Comparison of ENCODE assay signal across 15 mouse cellular contexts in genomic region chr17:30507636-30508576, GRCm38 (mm10).
DNase-seq lines count a peak whose midpoint lies in the region; ATAC-seq and TF ChIP-seq lines count a peak whose summit lies in the region.
"Had no signal": no experiment of that assay in that cellular context is flagged by ENCODE, and none has a peak within 500 bp of the region (broad histone marks: within the 10 kb centered on the region; RNA-seq: fewer than 3 reads in every experiment).

No protein-coding gene starts in this region.

- peak; percentile 54 for TF ChIP-seq CTCF in heart, adult 2 months (IDR thresholded peaks at IDR 0.05)
- peak; percentile 30 for TF ChIP-seq CTCF in lung, postnatal 0 days (IDR thresholded peaks at IDR 0.05)
- no peak; a peak in 1 of 6 replicates for TF ChIP-seq CTCF in MEL (IDR thresholded peaks at IDR 0.05 in 2 of 3, conservative IDR thresholded peaks at IDR 0.05 in 1 of 3; ENCODE audit: control insufficient read depth in 1 of 3, insufficient read depth in 1 of 3, low read depth in 2 of 3, low read length in 3 of 3, poor library complexity in 1 of 3, severe bottlenecking in 1 of 3)
- peak; percentile 50 for TF ChIP-seq CTCF in forebrain, postnatal 0 days (IDR thresholded peaks at IDR 0.05; ENCODE audit: low read depth)

- no peak for ATAC-seq in lung, postnatal 0 days
- peak; percentile 56; the same call in 1 of the 2 replicates for ATAC-seq in forebrain, postnatal 0 days

- TF ChIP-seq RAD21 in MEL (IDR thresholded peaks at IDR 0.05; ENCODE audit: low read depth, low read length) = peak; percentile 32

- intact Hi-C loops in heart, adult 2 months (cut with DNase I) = loop anchor here (5.0 kb wide), 1 partner anchor 309 kb away; no protein-coding TSS in a partner anchor
- intact Hi-C loops in heart, postnatal 25 days (cut with DNase I) = no loop called here

- H3K9ac ChIP-seq in heart, adult 2 months (ENCODE audit: low read depth, low read length) = no peak overlapping the region
- no peak overlapping the region for H3K9ac ChIP-seq in lung, postnatal 0 days (replicated peaks; ENCODE audit: low read depth)
- no peak overlapping the region for H3K9ac ChIP-seq in MEL (ENCODE audit: control insufficient read depth, low read depth, low read length, poor library complexity, severe bottlenecking)
- no peak overlapping the region for H3K9ac ChIP-seq in forebrain, postnatal 0 days
- H3K9ac ChIP-seq: limb, embryonic 12.5 days; liver, embryonic 15.5 days had no signal

- WGBS in heart, adult 2 months = 87% methylated on average over 9 of the region's 9 CpGs
- WGBS in lung, postnatal 0 days = 73% methylated on average over 9 of the region's 9 CpGs
- 43% methylated on average over 9 of the region's 9 CpGs for WGBS in forebrain, postnatal 0 days

- no peak overlapping the region for H3K4me3 ChIP-seq in heart, adult 2 months
- H3K4me3 ChIP-seq in lung, postnatal 0 days (ENCODE audit: low read depth, low read length) = no peak overlapping the region
- H3K4me3 ChIP-seq in MEL (ENCODE audit: control insufficient read depth in 1 of 2, insufficient read depth in 1 of 2, low read depth in 2 of 2, low read length in 2 of 2) = no peak overlapping the region
- H3K4me3 ChIP-seq in forebrain, postnatal 0 days (ENCODE audit: low read depth, low read length) = no peak overlapping the region
- H3K4me3 ChIP-seq: limb, embryonic 12.5 days; liver, embryonic 15.5 days; myocyte had no signal

- H3K4me1 ChIP-seq in heart, adult 2 months (ENCODE audit: control insufficient read depth, insufficient read depth, low read length) = no peaks in the 10 kb centered on the region
- H3K4me1 ChIP-seq in lung, postnatal 0 days (ENCODE audit: insufficient read depth, low read depth, low read length) = no peaks in the 10 kb centered on the region
- H3K4me1 ChIP-seq in MEL (ENCODE audit: control insufficient read depth in 1 of 2, insufficient read depth in 2 of 2, low read length in 2 of 2) = 0 out of 4 replicates have a peak, but pooled peaks cover 0 to 3% of the 10 kb centered on the region in 2 experiments
- H3K4me1 ChIP-seq in forebrain, postnatal 0 days (ENCODE audit: insufficient read depth) = peaks cover 10% of the 10 kb centered on the region
- H3K4me1 ChIP-seq: liver, embryonic 15.5 days had no signal

- no peaks in the 10 kb centered on the region for H3K9me3 ChIP-seq in lung, postnatal 0 days (ENCODE audit: low read length)
- no peaks in the 10 kb centered on the region for H3K9me3 ChIP-seq in MEL (replicated peaks; ENCODE audit: insufficient read depth, low read length)
- no peaks in the 10 kb centered on the region for H3K9me3 ChIP-seq in forebrain, postnatal 0 days (ENCODE audit: low read length)
- H3K9me3 ChIP-seq: limb, embryonic 12.5 days; liver, embryonic 15.5 days had no signal

- TF ChIP-seq POLR2A in heart, adult 2 months (IDR thresholded peaks at IDR 0.05; ENCODE audit: insufficient read depth, low read depth, low read length) = no peak
- TF ChIP-seq POLR2A in MEL (IDR thresholded peaks at IDR 0.05; ENCODE audit: control insufficient read depth in 1 of 2, insufficient read depth in 1 of 2, low read depth in 1 of 2, low read length in 2 of 2, poor library complexity in 1 of 2) = no peak

- H3K4me2 ChIP-seq in lung, postnatal 0 days (replicated peaks; ENCODE audit: low read depth, low read length) = no peak overlapping the region
- no peak overlapping the region for H3K4me2 ChIP-seq in forebrain, postnatal 0 days (ENCODE audit: low read depth)
- H3K4me2 ChIP-seq: limb, embryonic 12.5 days; liver, embryonic 15.5 days had no signal

- no peaks in the 10 kb centered on the region for H3K36me3 ChIP-seq in heart, adult 2 months (ENCODE audit: control insufficient read depth, insufficient read depth, low read length)
- H3K36me3 ChIP-seq in lung, postnatal 0 days (ENCODE audit: insufficient read depth, low read length) = no peaks in the 10 kb centered on the region
- peaks cover 0 to 4% of the 10 kb centered on the region in 2 experiments; a peak in 3 of 4 replicates for H3K36me3 ChIP-seq in MEL (ENCODE audit: control insufficient read depth in 1 of 2, insufficient read depth in 2 of 2, low read length in 2 of 2)
- 0 out of 2 replicates have a peak, but pooled peaks cover 4% of the 10 kb centered on the region for H3K36me3 ChIP-seq in forebrain, postnatal 0 days (ENCODE audit: insufficient read depth)
- H3K36me3 ChIP-seq: limb, embryonic 12.5 days; liver, embryonic 15.5 days had no signal

- H3K27me3 ChIP-seq in heart, adult 2 months (ENCODE audit: control insufficient read depth, insufficient read depth, low read length) = no peaks in the 10 kb centered on the region
- no peaks in the 10 kb centered on the region for H3K27me3 ChIP-seq in lung, postnatal 0 days (replicated peaks; ENCODE audit: insufficient read depth, low read length)
- no peaks in the 10 kb centered on the region for H3K27me3 ChIP-seq in MEL (ENCODE audit: control insufficient read depth in 1 of 2, insufficient read depth in 2 of 2, low read length in 2 of 2)
- H3K27me3 ChIP-seq in forebrain, postnatal 0 days (ENCODE audit: insufficient read depth, low read length) = no peaks in the 10 kb centered on the region
- H3K27me3 ChIP-seq: limb, embryonic 12.5 days; liver, embryonic 15.5 days had no signal

- no peak for DNase-seq in heart, adult 2 months
- DNase-seq in heart, postnatal 25 days (ENCODE audit: low spot score) = no peak
- peak; percentile 49 for DNase-seq in lung, postnatal 0 days (ENCODE audit: low spot score)
- no peak for DNase-seq in lung, postnatal 36 days
- no peak for DNase-seq in MEL (ENCODE audit: low read depth, low spot score)
- DNase-seq in forebrain, postnatal 0 days = peak; percentile 43
- no peak for DNase-seq in lung, postnatal 10 days
- DNase-seq: cerebellum, adult 11 months; cerebellum, postnatal 25 days; kidney, adult 9 months; right cerebral cortex, postnatal 14 days; thymus, adult 18-20 months had no signal

- H3K27ac ChIP-seq in heart, adult 2 months = no peak overlapping the region
- H3K27ac ChIP-seq in lung, postnatal 0 days (ENCODE audit: low read length) = no peak overlapping the region
- H3K27ac ChIP-seq in MEL (ENCODE audit: control insufficient read depth, low read depth, low read length) = no peak overlapping the region
- peak overlapping the region; percentile 5; the same call in 1 of the 2 replicates for H3K27ac ChIP-seq in forebrain, postnatal 0 days (ENCODE audit: low read depth, low read length)
- H3K27ac ChIP-seq: limb, embryonic 12.5 days; liver, embryonic 15.5 days had no signal

- no peaks in the 10 kb centered on the region for H3K79me2 ChIP-seq in heart, adult 2 months (replicated peaks; ENCODE audit: control insufficient read depth, insufficient read depth, low read length)
- no peaks in the 10 kb centered on the region for H3K79me2 ChIP-seq in MEL (ENCODE audit: control insufficient read depth, insufficient read depth, low read length, poor library complexity)

- no peak for TF ChIP-seq EP300 in heart, adult 2 months (IDR thresholded peaks at IDR 0.05; ENCODE audit: insufficient read depth, low read depth, low read length)
- TF ChIP-seq EP300 in lung, postnatal 0 days (IDR thresholded peaks at IDR 0.05) = no peak
- TF ChIP-seq EP300 in MEL (IDR thresholded peaks at IDR 0.05; ENCODE audit: low read depth in 1 of 2, low read length in 2 of 2) = no peak

TF ChIP-seq in MEL, 35 proteins besides CTCF, POLR2A, EP300 and RAD21:
- no peak for TF ChIP-seq GATA1 (IDR thresholded peaks at IDR 0.05; ENCODE audit: low read depth, low read length)

Comparison
In these comparisons a context has a peak if more than half of its experiments do, and no peak if none do; other contexts are left out.
1. DNase-seq: peak in lung, postnatal 0 days (single experiment) and forebrain, postnatal 0 days (single experiment); none in heart, adult 2 months (0 of 2), heart, postnatal 25 days (single experiment), lung, postnatal 36 days (single experiment), MEL (single experiment) and lung, postnatal 10 days (single experiment).
2. CTCF ChIP-seq: peak in heart, adult 2 months (single experiment), lung, postnatal 0 days (single experiment) and forebrain, postnatal 0 days (single experiment); none in MEL (0 of 3).